ENCODE assay signal across 7 mouse cellular contexts in genomic region chr11:12231481-12232035, GRCm38 (mm10).
DNase-seq lines count a peak whose midpoint lies in the region.

No protein-coding gene starts in this region.

- peak; percentile 82 for DNase-seq in adrenal gland, postnatal 10 days
- DNase-seq in cerebellum, adult 9-10 months: peak; percentile 72
- DNase-seq in heart, adult 8-10 months (ENCODE audit: low spot score): peak; percentile 65
- peak; percentile 58 to 80 for DNase-seq in layer of hippocampus, adult 18-20 months (ENCODE audit: low spot score in 2 of 2)
- peak; percentile 70 for DNase-seq in lung, postnatal 14 days
- peak; percentile 65 for DNase-seq in testis, postnatal 10 days (ENCODE audit: low spot score)
- DNase-seq in thymus, postnatal 25 days: no peak
